Mouse (Mus musculus) left cerebral cortex, postnatal 25 days (tissue): ENCODE results near the gene Syce1. TPM values are rescaled to one million over a fixed set of nuclear protein-coding genes. Genes with fewer than 3 reads are reported as not detected.

Experiments used
- DNase-seq, 2 experiments: peaks; one replicate each; pipeline ENCODE4 v3.0.0; 2022; ENCODE audit warnings: low spot score in 2 of 2, mixed read lengths in 1 of 2
- intact Hi-C: fragments of 180-260 bp; cut with DNase I; formaldehyde crosslinking; loops from one replicate; pipeline ENCODE4 v1.15.1; 2025
- total RNA-seq, 2 experiments: library from RNA; stranded (reverse); gene quantifications; 2 replicates each; pipeline ENCODE4 v1.2.3; 2021

The Syce1 gene
- total RNA-seq: not detected

GRCm38 (mm10) chr7:140787406-140788052 lies at the start of gene Syce1:
Syce1 (minus strand) TSS chr7:140787852.
- intact Hi-C loops: no loop called here
- no peak for DNase-seq

GRCm38 (mm10) chr7:140836243-140837115 lies 48.8 kb upstream of the Syce1 start:
- intact Hi-C loops: no loop called here

GRCm38 (mm10) chr7:140835758-140836087 lies 48.1 kb upstream of the Syce1 start:
- intact Hi-C loops: no loop called here
- DNase-seq: no peak

More at GRCm38 (mm10) chr7:140836243-140837115, 48.8 kb upstream of the Syce1 start:
- DNase-seq: peak in 1 of 2 experiments; percentile 84

- DNase-seq: no peak
- intact Hi-C loops: no loop called here
Observed at GRCm38 (mm10) chr7:140834968-140835757, 47.5 kb upstream of the Syce1 start, which contains the start of gene Urah. Urah (plus strand) TSS chr7:140835018.

GRCm38 (mm10) chr7:140833341-140833740 lies 45.7 kb upstream of the Syce1 start:
- DNase-seq: no peak
- intact Hi-C loops: no loop called here

- no peak for DNase-seq
- intact Hi-C loops: no loop called here
Observed at GRCm38 (mm10) chr7:140831447-140831846, 43.8 kb upstream of the Syce1 start.

GRCm38 (mm10) chr7:140828171-140828881 lies 40.7 kb upstream of the Syce1 start:
- peak; percentile 67 to 94 for DNase-seq
- intact Hi-C loops: loop anchor here (1.0 to 5.0 kb wide), 3 partner anchors 641 to 750 kb away; partner anchors contain the start of gene Sprn

- no peak for DNase-seq
- intact Hi-C loops: no loop called here
Observed at GRCm38 (mm10) chr7:140822731-140823130, 35.1 kb upstream of the Syce1 start.

- intact Hi-C loops: no loop called here
- peak; percentile 78 to 79 for DNase-seq
Observed at GRCm38 (mm10) chr7:140821653-140822329, 34.1 kb upstream of the Syce1 start, which contains the start of gene Zfp941. Zfp941 (minus strand) TSS chr7:140822178.

- no peak for DNase-seq
- intact Hi-C loops: no loop called here
Observed at GRCm38 (mm10) chr7:140821305-140821652, 33.6 kb upstream of the Syce1 start.

GRCm38 (mm10) chr7:140820173-140820572 lies 32.5 kb upstream of the Syce1 start:
- DNase-seq: no peak
- intact Hi-C loops: no loop called here

GRCm38 (mm10) chr7:140812850-140813249 lies 25.2 kb upstream of the Syce1 start:
- intact Hi-C loops: no loop called here

GRCm38 (mm10) chr7:140811714-140812113 lies 24.1 kb upstream of the Syce1 start:
- DNase-seq: peak in 1 of 2 experiments; percentile 24
- intact Hi-C loops: no loop called here

More at GRCm38 (mm10) chr7:140812850-140813249, 25.2 kb upstream of the Syce1 start:
- no peak for DNase-seq

- intact Hi-C loops: no loop called here
- DNase-seq: no peak
Observed at GRCm38 (mm10) chr7:140810496-140810895, 22.8 kb upstream of the Syce1 start.

GRCm38 (mm10) chr7:140805704-140806103 lies 18.1 kb upstream of the Syce1 start:
- DNase-seq: peak; percentile 43 to 75
- intact Hi-C loops: loop anchor here (10.0 kb wide), 1 partner anchor 621 kb away; no protein-coding TSS in a partner anchor

GRCm38 (mm10) chr7:140802629-140803028 lies 15.0 kb upstream of the Syce1 start:
- DNase-seq: no peak
- intact Hi-C loops: loop anchor here (10.0 kb wide), 1 partner anchor 618 kb away; no protein-coding TSS in a partner anchor

- no peak for DNase-seq
- intact Hi-C loops: no loop called here
Observed at GRCm38 (mm10) chr7:140798212-140798611, 10.6 kb upstream of the Syce1 start.

- intact Hi-C loops: no loop called here
- no peak for DNase-seq
Observed at GRCm38 (mm10) chr7:140797619-140798018, 10.0 kb upstream of the Syce1 start.

- intact Hi-C loops: no loop called here
- no peak for DNase-seq
Observed at GRCm38 (mm10) chr7:140793541-140793940, 5.9 kb upstream of the Syce1 start.
